Mouse (Mus musculus) MEL (cell line): ENCODE measurements around the gene 4933402N03Rik. TPM values are rescaled to one million over a fixed set of nuclear protein-coding genes. Genes with fewer than 3 reads are reported as not detected.
A peak's percentile ranks its signal among the peaks of the same experiment; 100 is the strongest.

Source experiments
- DNase-seq: peaks from one replicate; pipeline ENCODE4 v3.0.0; 2011; ENCODE audit warnings: low read depth, low spot score
- H3K27ac ChIP-seq: 2 replicates; pipeline ENCODE4 v1.5.1; 2012; ENCODE audit warnings: low read depth, mild to moderate bottlenecking, control low read depth, low read length, moderate library complexity; ENCODE audit not compliant: control insufficient read depth
- H3K27me3 ChIP-seq, 2 experiments: fragments of 150-350 bp in 1 of 2; sonication (generic) in 1 of 2; 2 replicates each; pipeline ENCODE4 v1.6.1; 2012; ENCODE audit warnings: low read length in 2 of 2, mild to moderate bottlenecking in 2 of 2, improper control_type of control experiment in 1 of 2, moderate library complexity in 1 of 2; ENCODE audit not compliant: insufficient read depth in 2 of 2, control insufficient read depth in 1 of 2
- H3K36me3 ChIP-seq, 2 experiments: 2 replicates each; pipeline ENCODE4 v1.6.1; 2012 to 2014; ENCODE audit warnings: low read length in 2 of 2, improper control_type of control experiment in 1 of 2, inconsistent platforms in 1 of 2, mild to moderate bottlenecking in 1 of 2; ENCODE audit not compliant: insufficient read depth in 2 of 2, control insufficient read depth in 1 of 2
- H3K4me1 ChIP-seq, 2 experiments: fragments of 150-350 bp in 1 of 2; sonication (generic) in 1 of 2; 2 replicates each; pipeline ENCODE4 v1.6.1; 2012; ENCODE audit warnings: low read length in 2 of 2, improper control_type of control experiment in 1 of 2, mild to moderate bottlenecking in 1 of 2; ENCODE audit not compliant: insufficient read depth in 2 of 2, control insufficient read depth in 1 of 2
- H3K4me3 ChIP-seq, 2 experiments: fragments of 150-350 bp in 1 of 2; sonication (generic) in 1 of 2; 2 replicates each; pipeline ENCODE4 v1.5.1; 2012; ENCODE audit warnings: low read depth in 2 of 2, low read length in 2 of 2, mild to moderate bottlenecking in 2 of 2, moderate library complexity in 2 of 2, control low read depth in 1 of 2, improper control_type of control experiment in 1 of 2; ENCODE audit not compliant: control insufficient read depth in 1 of 2, insufficient read depth in 1 of 2
- H3K79me2 ChIP-seq: 2 replicates; pipeline ENCODE4 v1.6.1; 2012; ENCODE audit warnings: mild to moderate bottlenecking, low read length, moderate library complexity; ENCODE audit not compliant: control insufficient read depth, poor library complexity, insufficient read depth
- H3K9ac ChIP-seq: 2 replicates; pipeline ENCODE4 v1.6.1; 2012; ENCODE audit warnings: low read depth, mild to moderate bottlenecking, control low read depth, low read length, moderate library complexity; ENCODE audit not compliant: control insufficient read depth, poor library complexity, severe bottlenecking
- H3K9me3 ChIP-seq: fragments of 150-350 bp; sonication (generic); replicated peaks from 2 replicates; pipeline ENCODE4 v1.6.1; 2012; ENCODE audit warnings: mild to moderate bottlenecking, low read length, improper control_type of control experiment, moderate library complexity; ENCODE audit not compliant: insufficient read depth
- CHD1 ChIP-seq: IDR thresholded peaks from 2 replicates; pipeline ENCODE4 v1.6.1; 2012; ENCODE audit warnings: low read depth, mild to moderate bottlenecking, inconsistent platforms, low read length, improper control_type of control experiment
- CTCF ChIP-seq, 3 experiments: IDR thresholded peaks in 2 of 3; conservative IDR thresholded peaks in 1 of 3; 2 replicates each; pipeline ENCODE4 v1.5.1; 2011 to 2012; ENCODE audit warnings: low read length in 3 of 3, low read depth in 2 of 3, mild to moderate bottlenecking in 2 of 3, improper control_type of control experiment in 1 of 3, inconsistent platforms in 1 of 3, mixed read lengths in 1 of 3, moderate library complexity in 1 of 3; ENCODE audit not compliant: control insufficient read depth in 1 of 3, insufficient read depth in 1 of 3, poor library complexity in 1 of 3, severe bottlenecking in 1 of 3
- E2F4 ChIP-seq: IDR thresholded peaks from 2 replicates; pipeline ENCODE4 v1.6.1; 2011; ENCODE audit warnings: low read depth, low read length, improper control_type of control experiment, borderline replicate concordance
- ELF1 ChIP-seq: IDR thresholded peaks from 2 replicates; pipeline ENCODE4 v1.6.1; 2014; ENCODE audit warnings: low read depth, mild to moderate bottlenecking, inconsistent platforms, low read length, improper control_type of control experiment, moderate library complexity
- GATA1 ChIP-seq: IDR thresholded peaks from 2 replicates; pipeline ENCODE4 v1.6.1; 2011; ENCODE audit warnings: low read depth, low read length, improper control_type of control experiment
- MAFK ChIP-seq: IDR thresholded peaks from 2 replicates; pipeline ENCODE4 v1.6.1; 2011; ENCODE audit warnings: low read depth, mild to moderate bottlenecking, low read length, improper control_type of control experiment, borderline replicate concordance
- MAZ ChIP-seq: IDR thresholded peaks from 2 replicates; pipeline ENCODE4 v1.6.1; 2012; ENCODE audit warnings: low read depth, mild to moderate bottlenecking, inconsistent platforms, low read length, improper control_type of control experiment
- MXI1 ChIP-seq: IDR thresholded peaks from 2 replicates; pipeline ENCODE4 v1.6.1; 2011; ENCODE audit warnings: mild to moderate bottlenecking, low read depth, low read length, improper control_type of control experiment
- MYB ChIP-seq: IDR thresholded peaks from 2 replicates; pipeline ENCODE4 v1.6.1; 2011; ENCODE audit warnings: mild to moderate bottlenecking, low read depth, low read length, improper control_type of control experiment
- MYC ChIP-seq: IDR thresholded peaks from 2 replicates; pipeline ENCODE4 v1.6.1; 2011; ENCODE audit warnings: low read depth, mild to moderate bottlenecking, low read length, improper control_type of control experiment, moderate library complexity
- NELFE ChIP-seq: IDR thresholded peaks from 2 replicates; pipeline ENCODE4 v1.6.1; 2011; ENCODE audit warnings: low read depth, low read length, improper control_type of control experiment
- POLR2A ChIP-seq, 2 experiments: IDR thresholded peaks; 2 replicates each; pipeline ENCODE4 v1.6.1; 2011 to 2012; ENCODE audit warnings: low read length in 2 of 2, mild to moderate bottlenecking in 2 of 2, control low read depth in 1 of 2, improper control_type of control experiment in 1 of 2, low read depth in 1 of 2, moderate library complexity in 1 of 2; ENCODE audit not compliant: control insufficient read depth in 1 of 2, insufficient read depth in 1 of 2, poor library complexity in 1 of 2
- POLR2AphosphoS2 ChIP-seq: IDR thresholded peaks from 2 replicates; pipeline ENCODE4 v1.6.1; 2011; ENCODE audit warnings: low read length, improper control_type of control experiment
- RAD21 ChIP-seq: IDR thresholded peaks from 2 replicates; pipeline ENCODE4 v1.6.1; 2011; ENCODE audit warnings: mild to moderate bottlenecking, low read depth, low read length, improper control_type of control experiment
- SIN3A ChIP-seq: IDR thresholded peaks from 2 replicates; pipeline ENCODE4 v1.6.1; 2012; ENCODE audit warnings: low read length, improper control_type of control experiment, inconsistent platforms
- SMC3 ChIP-seq: IDR thresholded peaks from 2 replicates; pipeline ENCODE4 v1.6.1; 2011; ENCODE audit warnings: low read depth, low read length, improper control_type of control experiment
- TAL1 ChIP-seq: IDR thresholded peaks from 2 replicates; pipeline ENCODE4 v1.6.1; 2012; ENCODE audit warnings: mild to moderate bottlenecking, inconsistent platforms, low read length, moderate library complexity, mixed read lengths
- TBP ChIP-seq: IDR thresholded peaks from 2 replicates; pipeline ENCODE4 v1.8.0; 2011; ENCODE audit warnings: low read depth, low read length, improper control_type of control experiment
- polyA plus RNA-seq, 2 experiments: library from polyadenylated mRNA; stranded (reverse) in 1 of 2; unstranded in 1 of 2; fragments of >175 nt in 1 of 2; fragments of >200 nt in 1 of 2; gene quantifications; 2 replicates each; pipeline versions ENCODE4 v1.2.1 to v1.2.4; 2012; ENCODE audit warnings: low replicate concordance in 2 of 2, low read depth in 1 of 2; ENCODE audit not compliant: insufficient read length in 2 of 2, insufficient read depth in 1 of 2, missing spikeins in 1 of 2
- total RNA-seq: library from RNA; depleted of rRNA; stranded (reverse); fragments of 300-350 nt; gene quantifications from 2 replicates; pipeline ENCODE4 v1.2.3, GENCODE M21; 2012

The 4933402N03Rik gene
- total and polyA plus RNA-seq, 3 experiments = not detected

- DNase-seq = no peak
- H3K36me3 ChIP-seq = no peaks in the 10 kb centered on the region
- TF ChIP-seq NELFE (no peak), TBP (no peak), MYC (no peak), E2F4 (no peak), SMC3 (no peak), MXI1 (no peak), RAD21 (no peak), MYB (no peak), GATA1 (no peak), CHD1 (no peak), MAFK (no peak), POLR2A (IDR thresholded peaks at IDR 0.05; ENCODE audit: control insufficient read depth in 1 of 2, insufficient read depth in 1 of 2, low read depth in 1 of 2, low read length in 2 of 2, poor library complexity in 1 of 2) (no peak), POLR2AphosphoS2 (no peak), ELF1 (no peak)
- no peak overlapping the region for H3K27ac ChIP-seq
- H3K4me1 ChIP-seq = no peaks in the 10 kb centered on the region
- no peaks in the 10 kb centered on the region for H3K9me3 ChIP-seq
- H3K27me3 ChIP-seq = no peaks in the 10 kb centered on the region
- no peaks in the 10 kb centered on the region for H3K79me2 ChIP-seq
- H3K4me3 ChIP-seq = no peak overlapping the region
- no peak overlapping the region for H3K9ac ChIP-seq
Measured at GRCm38 (mm10) chr7:131184339-131184738, 38.2 kb upstream of the 4933402N03Rik start.

- Histone ChIP-seq H3K9me3 (no peaks in the 10 kb centered on the region), H3K4me1 (no peaks in the 10 kb centered on the region), H3K36me3 (no peaks in the 10 kb centered on the region), H3K27ac (no peak overlapping the region), H3K4me3 (no peak overlapping the region), H3K9ac (no peak overlapping the region), H3K79me2 (no peaks in the 10 kb centered on the region), H3K27me3 (no peaks in the 10 kb centered on the region)
- TF ChIP-seq CTCF (IDR thresholded peaks at IDR 0.05 in 2 of 3, conservative IDR thresholded peaks at IDR 0.05 in 1 of 3; ENCODE audit: control insufficient read depth in 1 of 3, insufficient read depth in 1 of 3, low read depth in 2 of 3, low read length in 3 of 3, poor library complexity in 1 of 3, severe bottlenecking in 1 of 3) (peak in 2 of 3 experiments; percentile 6 to 42; a peak in 3 of 6 replicates), TAL1 (no peak)
- DNase-seq = no peak
Measured at GRCm38 (mm10) chr7:131182685-131183084, 36.6 kb upstream of the 4933402N03Rik start.

- Histone ChIP-seq H3K79me2 (no peaks in the 10 kb centered on the region), H3K27me3 (no peaks in the 10 kb centered on the region; a peak in 1 of 4 replicates), H3K36me3 (no peaks in the 10 kb centered on the region), H3K9me3 (no peaks in the 10 kb centered on the region), H3K4me1 (no peaks in the 10 kb centered on the region), H3K4me3 (no peak within 1 kb of the TSS), H3K27ac (no peak within 1 kb of the TSS), H3K9ac (no peak within 1 kb of the TSS)
- no peak for TF ChIP-seq SIN3A
- TF ChIP-seq MAZ = no peak
- no peak for TF ChIP-seq MYC
- no peak for TF ChIP-seq ELF1
- TF ChIP-seq E2F4 = no peak
- no peak for DNase-seq
Measured at GRCm38 (mm10) chr7:131174121-131174520, 28.0 kb upstream of the 4933402N03Rik start, which contains the start of gene 5430419D17Rik. Gene 5430419D17Rik (plus strand): TSS chr7:131174402.
